Mouse (Mus musculus): ENCODE results near the gene Lrrc10b.

DNA sequence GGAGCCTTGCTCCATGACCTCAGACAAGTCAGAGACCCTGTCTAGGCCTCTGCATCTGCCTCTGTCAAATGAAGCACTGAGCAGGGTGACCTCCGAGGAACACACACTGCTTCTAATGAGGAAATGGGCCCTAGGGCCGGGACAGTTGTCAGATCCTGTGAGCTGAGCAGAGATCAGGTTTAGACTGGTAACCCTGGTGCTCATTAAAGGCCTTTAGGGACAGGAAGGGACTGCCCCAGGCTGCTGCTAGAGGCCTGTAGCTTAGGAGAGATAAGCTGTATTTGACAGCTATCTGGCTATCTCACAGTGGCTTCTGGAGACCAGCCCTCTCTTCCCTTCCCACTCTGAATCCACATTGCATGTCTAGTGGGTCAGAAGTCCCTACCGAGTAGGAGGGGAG is 25.9 kb downstream of the Lrrc10b start:
- TF ChIP-seq CTCF (IDR thresholded peaks at IDR 0.05; ENCODE audit: extremely low read depth, insufficient read length, insufficient replicate concordance, low read depth, low read length) = no peak
- TF ChIP-seq POLR2A (IDR thresholded peaks at IDR 0.05; ENCODE audit: low read depth, low read length) = no peak
